Mouse (Mus musculus): Measurements from ENCODE around the gene Slc26a1.

The Slc26a1 gene

GRCm38 (mm10) chr5:108675251-108675816 lies at the start of gene Slc26a1:
Gene Slc26a1, minus strand, starts transcription at chr5:108675569.
- no peak for DNase-seq

GRCm38 (mm10) chr5:108724006-108724405 lies 48.6 kb upstream of the Slc26a1 start:
- no peak for DNase-seq

- no peak for DNase-seq
Observed at GRCm38 (mm10) chr5:108719761-108720160, 44.4 kb upstream of the Slc26a1 start.

GRCm38 (mm10) chr5:108718051-108718450 lies 42.7 kb upstream of the Slc26a1 start:
- DNase-seq: peak; percentile 33 to 57

GRCm38 (mm10) chr5:108715974-108716373 lies 40.6 kb upstream of the Slc26a1 start:
- DNase-seq: no peak

GRCm38 (mm10) chr5:108714149-108714548 lies 38.8 kb upstream of the Slc26a1 start:
- DNase-seq: peak; percentile 44 to 57

GRCm38 (mm10) chr5:108713691-108714090 lies 38.3 kb upstream of the Slc26a1 start:
- DNase-seq: no peak

GRCm38 (mm10) chr5:108713096-108713495 lies 37.7 kb upstream of the Slc26a1 start:
- DNase-seq: no peak

GRCm38 (mm10) chr5:108711968-108712367 lies 36.6 kb upstream of the Slc26a1 start:
- DNase-seq: no peak

GRCm38 (mm10) chr5:108708981-108709731 lies 33.8 kb upstream of the Slc26a1 start:
- DNase-seq: no peak

GRCm38 (mm10) chr5:108708419-108708818 lies 33.0 kb upstream of the Slc26a1 start:
- DNase-seq: no peak

GRCm38 (mm10) chr5:108707758-108708157 lies 32.4 kb upstream of the Slc26a1 start:
- DNase-seq: no peak

GRCm38 (mm10) chr5:108703754-108704626 lies 28.6 kb upstream of the Slc26a1 start:
- no peak for DNase-seq

GRCm38 (mm10) chr5:108701341-108702021 lies 26.1 kb upstream of the Slc26a1 start:
- DNase-seq: no peak

- no peak for DNase-seq
Observed at GRCm38 (mm10) chr5:108700346-108700745, 25.0 kb upstream of the Slc26a1 start.

GRCm38 (mm10) chr5:108697341-108697753 lies 22.0 kb upstream of the Slc26a1 start:
- peak in 1 of 2 experiments; percentile 29 for DNase-seq

GRCm38 (mm10) chr5:108696542-108696941 lies 21.2 kb upstream of the Slc26a1 start:
- no peak for DNase-seq

GRCm38 (mm10) chr5:108695861-108696260 lies 20.5 kb upstream of the Slc26a1 start:
- no peak for DNase-seq

GRCm38 (mm10) chr5:108694352-108695261 lies 19.2 kb upstream of the Slc26a1 start:
- peak in 1 of 2 experiments; percentile 27 for DNase-seq

- DNase-seq: peak; percentile 44 to 70
Observed at GRCm38 (mm10) chr5:108693872-108694288, 18.5 kb upstream of the Slc26a1 start.

GRCm38 (mm10) chr5:108692271-108692670 lies 16.9 kb upstream of the Slc26a1 start, which contains the start of gene Fgfrl1:
Gene Fgfrl1, plus strand, starts transcription at chr5:108692382.
- peak in 1 of 2 experiments; percentile 54 for DNase-seq
